Mouse (Mus musculus): ENCODE measurements at regions not wholly inside any gene's neighbourhood (a gene's known extent, or its start where the extent isn't known, plus 50 kb on each side); places are given as distances from the start of the nearest gene placed in this dataset.

DNA sequence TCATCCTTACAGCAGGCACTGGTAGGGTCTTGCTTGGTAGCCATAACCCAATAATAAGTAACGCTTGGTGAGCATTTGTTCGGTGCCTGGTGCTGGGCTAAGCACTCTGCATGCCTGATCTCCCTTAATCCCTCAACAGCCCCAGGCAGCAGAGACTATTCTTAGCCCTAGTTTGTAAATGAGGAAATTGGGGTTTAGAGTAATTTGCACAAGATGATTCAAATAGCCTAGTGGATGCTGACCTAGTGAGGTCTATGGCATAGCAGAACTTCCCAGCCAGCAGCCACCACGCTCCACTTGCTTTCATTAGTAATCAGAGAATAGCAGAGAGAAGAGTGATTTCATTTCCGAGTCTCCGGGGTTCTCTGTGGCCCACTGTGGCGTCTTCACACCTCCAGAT lies 622.2 kb downstream of the Ets1 start:
- TF ChIP-seq CTCF (conservative IDR thresholded peaks at IDR 0.05; ENCODE audit: insufficient read depth, insufficient read length, low read depth, low read length) (no peak), POLR2A (IDR thresholded peaks at IDR 0.05; ENCODE audit: low read depth, low read length) (no peak)
